Mouse (Mus musculus): ENCODE measurements around the gene Nkx2-9.

Gene Nkx2-9

DNA sequence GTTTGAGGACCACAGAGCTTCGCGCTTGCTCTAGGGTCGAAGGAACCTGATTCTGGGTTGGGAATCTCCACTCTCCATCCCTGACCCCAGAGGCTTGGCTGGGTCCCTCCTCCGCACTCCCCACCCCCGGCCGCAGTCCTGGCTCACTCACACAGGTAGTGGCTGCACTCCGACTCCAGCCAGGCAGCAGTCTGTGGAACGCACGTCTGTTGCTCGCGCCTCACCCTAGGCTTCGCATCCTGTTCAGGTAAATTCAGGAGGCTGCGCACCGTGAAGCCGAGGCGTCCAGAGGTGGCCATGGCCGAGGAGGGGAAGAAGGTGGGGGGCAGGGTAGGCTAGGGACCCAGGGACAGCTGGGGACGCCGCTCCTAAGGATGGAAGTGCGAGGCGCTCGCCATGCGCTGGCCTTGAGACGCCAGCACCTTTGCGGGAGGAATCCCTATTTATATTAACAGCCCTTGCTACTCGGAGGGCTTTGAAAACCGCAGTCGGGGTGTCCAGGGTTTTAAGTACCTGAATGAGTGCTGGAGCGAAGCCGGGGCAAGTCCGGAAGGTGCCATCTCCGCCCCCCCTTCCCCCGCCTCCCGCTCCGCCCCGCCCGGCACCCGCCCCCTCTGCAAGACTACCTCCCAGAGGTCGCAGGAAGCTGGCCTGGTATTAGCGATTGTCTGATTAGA lies at the start of gene Nkx2-9:
TSS of gene Nkx2-9 (minus strand) at position 524 of the 677 bp plus-strand sequence.
- no peak for DNase-seq

DNA sequence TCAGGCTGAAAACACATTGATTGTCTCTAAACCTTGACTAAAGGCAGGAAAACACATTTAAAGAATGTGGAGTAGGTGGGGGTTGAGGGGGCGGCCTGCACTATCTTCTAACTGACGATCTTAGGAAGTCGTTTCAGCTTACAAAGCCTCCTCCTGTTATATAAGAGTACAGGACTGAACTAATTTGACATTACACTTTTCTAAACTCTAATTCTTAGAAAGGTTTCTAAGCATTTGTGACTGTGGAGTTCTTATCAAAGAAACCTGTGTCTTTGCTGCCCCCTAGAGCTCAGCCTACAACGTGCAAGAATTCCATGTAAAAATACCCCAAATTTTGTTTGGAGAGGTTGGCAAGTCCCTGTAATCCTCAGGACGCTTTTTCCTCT lies 24.1 kb upstream of the Nkx2-9 start:
- peak; percentile 12 for DNase-seq

DNA sequence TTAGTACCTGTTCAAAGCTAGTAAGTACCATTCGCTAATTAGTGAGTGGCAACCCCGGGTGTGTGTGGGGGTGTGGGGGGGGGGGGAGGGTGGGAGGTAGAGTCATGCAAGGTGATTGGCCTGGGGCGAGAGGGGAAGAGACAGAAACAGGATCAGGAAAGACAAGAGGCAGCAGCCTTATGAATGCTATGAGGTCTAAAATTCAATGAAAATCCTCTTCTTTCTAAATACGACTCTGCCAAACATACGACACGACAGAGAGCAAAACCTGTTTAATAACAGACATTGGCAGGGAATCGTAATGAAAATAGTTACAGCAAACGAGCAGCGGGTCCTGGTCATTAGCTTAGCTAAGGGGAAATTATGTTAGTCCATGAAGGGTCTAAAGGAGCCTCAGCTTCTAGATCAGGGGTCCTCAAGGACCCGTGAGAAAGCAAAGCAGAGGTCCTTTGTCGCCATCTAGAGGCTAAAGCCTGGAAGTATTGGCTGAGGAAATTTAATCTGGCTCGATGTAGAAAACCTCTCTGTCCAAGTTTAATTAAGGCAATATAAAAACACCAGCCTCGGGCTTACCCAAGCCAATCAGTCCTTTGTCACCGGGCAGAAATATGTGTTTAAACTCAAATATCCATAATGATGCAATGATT lies 23.6 kb upstream of the Nkx2-9 start:
- DNase-seq: peak; percentile 8

GRCm38 (mm10) chr12:56616088-56616487 lies 3.0 kb upstream of the Nkx2-9 start:
- no peak for DNase-seq

- no peak for DNase-seq
These were observed 2.3 kb upstream of the Nkx2-9 start for GRCm38 (mm10) chr12:56615391-56615790.

GRCm38 (mm10) chr12:56614513-56614912 lies 1.4 kb upstream of the Nkx2-9 start:
- no peak for DNase-seq

DNA sequence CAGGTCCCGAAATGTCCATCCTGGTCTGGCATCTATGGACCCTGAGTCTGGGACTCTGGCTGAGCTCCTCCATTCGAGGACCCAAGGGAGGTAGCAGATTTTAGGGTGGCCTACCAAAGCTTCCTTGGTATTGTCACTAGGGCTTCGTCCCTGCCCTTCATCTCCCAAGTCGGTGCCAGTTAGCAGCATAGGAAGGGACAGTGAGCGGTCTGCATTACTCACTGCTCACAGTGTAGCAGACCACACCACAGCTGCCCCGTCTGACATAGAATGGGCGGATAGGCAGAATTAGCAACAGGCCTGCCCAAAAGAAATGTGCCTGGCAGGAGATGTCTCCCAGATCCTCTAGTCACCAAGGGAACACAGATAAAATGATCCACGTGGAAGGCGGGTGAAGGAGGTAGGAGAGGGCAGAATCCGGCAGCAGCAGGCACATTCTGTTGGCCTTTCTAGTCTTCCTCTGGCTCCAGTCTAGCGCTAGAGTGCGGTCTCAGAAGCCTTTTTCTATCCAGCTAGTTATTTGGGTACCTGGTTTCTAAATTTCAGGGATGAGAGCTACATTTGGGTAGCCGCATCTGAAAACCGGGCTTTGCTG lies 929 bp upstream of the Nkx2-9 start:
- no peak for DNase-seq

DNA sequence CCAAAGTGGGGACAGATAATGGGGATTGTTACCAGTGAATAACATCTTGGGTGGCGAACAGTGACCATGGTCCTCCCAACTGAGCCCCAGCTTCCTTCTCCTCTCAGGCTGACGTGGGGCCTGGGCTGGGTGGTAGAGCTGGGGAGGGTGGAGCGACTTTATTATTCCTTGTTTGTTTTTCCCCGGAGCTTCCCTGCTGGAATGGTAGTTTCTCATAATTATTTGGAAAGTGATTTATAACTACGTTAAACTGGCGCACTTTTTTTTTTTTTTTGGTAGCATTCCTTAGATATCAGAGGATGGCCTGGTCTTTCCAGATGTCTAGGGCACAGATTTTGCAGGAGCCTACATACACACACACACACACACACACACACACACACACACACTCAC lies 350 bp upstream of the Nkx2-9 start:
- DNase-seq: no peak

GRCm38 (mm10) chr12:56612349-56612735 lies 742 bp downstream of the Nkx2-9 start:
- no peak for DNase-seq

DNA sequence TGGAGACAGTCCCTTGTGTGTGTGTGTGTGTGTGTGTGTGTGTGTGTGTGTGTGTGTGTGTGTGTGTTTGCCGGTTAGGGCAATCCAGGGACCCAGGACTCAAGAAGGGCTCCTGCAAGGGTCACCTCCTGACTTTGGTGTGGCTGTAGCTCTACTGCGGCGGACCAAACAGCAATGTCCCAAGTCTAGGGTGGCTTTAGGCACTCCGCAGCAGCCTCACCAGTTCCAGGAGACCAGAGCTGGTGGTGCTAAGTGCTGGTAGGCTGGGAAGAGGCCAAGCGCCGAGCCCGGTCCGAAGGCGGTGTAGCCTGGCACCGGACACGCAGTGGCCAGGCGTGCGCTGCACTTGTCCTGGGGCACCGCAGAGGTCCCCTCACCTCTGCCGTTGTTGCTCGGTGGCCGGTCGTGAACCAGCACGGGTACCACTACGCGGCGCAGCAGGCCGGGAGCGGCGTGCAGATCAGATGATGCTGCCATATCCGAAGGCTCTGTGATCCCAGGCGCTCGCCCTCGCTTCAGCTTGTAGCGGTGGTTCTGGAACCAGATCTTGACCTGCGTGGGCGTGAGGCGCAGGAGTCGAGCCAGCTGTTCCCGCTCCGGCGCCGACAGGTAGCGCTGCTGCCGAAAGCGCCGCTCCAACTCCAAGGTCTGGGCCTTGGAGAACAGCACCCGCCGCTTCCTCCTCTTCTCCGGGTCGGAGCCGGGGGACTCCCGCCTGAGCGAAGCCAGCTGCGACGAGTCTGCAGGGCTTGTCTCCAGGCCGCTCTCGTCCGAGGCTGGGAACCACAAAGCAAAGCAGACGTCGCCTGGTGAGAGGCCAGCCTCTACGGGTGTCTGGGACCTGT lies 1.4 kb downstream of the Nkx2-9 start:
- no peak for DNase-seq

DNA sequence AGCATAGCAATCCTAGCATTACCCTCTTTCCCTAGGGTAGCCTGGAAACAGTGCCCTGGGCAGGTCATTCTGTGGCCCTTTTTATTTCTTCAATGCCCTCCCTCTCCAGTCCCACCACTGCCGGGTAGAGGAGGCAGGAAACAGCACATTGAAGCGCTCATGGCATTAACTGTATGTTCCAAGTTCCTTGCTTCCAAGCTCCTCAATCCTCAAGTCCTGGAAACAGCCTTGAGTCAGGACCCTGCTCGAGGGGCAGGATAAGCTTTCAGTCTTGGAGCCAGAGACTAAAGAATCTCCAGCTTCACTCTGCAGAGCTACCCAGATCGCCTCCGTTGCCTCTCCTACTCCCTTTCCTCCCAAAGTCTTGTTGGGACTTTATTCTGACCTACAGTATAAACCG lies 2.2 kb downstream of the Nkx2-9 start:
- no peak for DNase-seq

- no peak for DNase-seq
These were observed 21.4 kb downstream of the Nkx2-9 start for GRCm38 (mm10) chr12:56591722-56592121.

DNA sequence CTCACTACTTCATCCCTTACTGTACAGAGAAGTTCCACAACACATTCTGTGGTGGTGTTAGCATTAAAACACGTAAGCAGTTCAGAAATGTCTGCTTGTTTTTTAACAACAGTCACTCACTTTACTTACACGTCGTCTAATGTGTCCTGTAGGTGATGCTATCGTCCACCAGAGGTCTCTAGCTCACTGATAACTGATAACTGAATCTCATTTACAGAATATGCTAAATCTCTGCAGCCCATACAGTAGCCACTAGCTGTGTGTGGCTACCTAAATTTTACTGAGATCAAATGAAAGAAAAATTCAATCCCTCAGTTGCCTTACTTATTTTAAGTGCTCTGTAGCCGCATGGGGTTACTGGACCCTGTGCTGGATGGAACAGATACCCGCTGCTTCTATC lies 25.3 kb downstream of the Nkx2-9 start:
- DNase-seq: no peak
